Mouse (Mus musculus) embryonic facial prominence, embryonic 12.5 days (tissue): ENCODE measurements around the gene Fscn3. TPM values are rescaled to one million over a fixed set of nuclear protein-coding genes. Genes with fewer than 3 reads are reported as not detected.
A peak's percentile ranks its signal among the peaks of the same experiment; 100 is the strongest.

Source experiments
- ATAC-seq: fragments of 200-750 bp; cut with Nextera tagmentation; 2 replicates; pipeline ENCODE4 v1.8.0; 2017; ENCODE audit not compliant: insufficient number of reproducible peaks, insufficient read depth, low FRiP score, low TSS enrichment
- H3K27ac ChIP-seq: fragments of 300-500 bp; sonication (generic); 2 replicates; pipeline ENCODE4 v1.5.1; 2016; ENCODE audit warnings: mild to moderate bottlenecking
- H3K27me3 ChIP-seq: fragments of 300-500 bp; sonication (generic); 2 replicates; pipeline ENCODE4 v1.6.1; 2016; ENCODE audit warnings: mild to moderate bottlenecking, moderate library complexity
- H3K36me3 ChIP-seq: fragments of 300-500 bp; sonication (generic); 2 replicates; pipeline ENCODE4 v1.6.1; 2016; ENCODE audit warnings: mild to moderate bottlenecking
- H3K4me1 ChIP-seq: fragments of 300-500 bp; sonication (generic); 2 replicates; pipeline ENCODE4 v1.6.1; 2016
- H3K4me2 ChIP-seq: fragments of 300-500 bp; sonication (generic); replicated peaks from 2 replicates; pipeline ENCODE4 v1.6.1; 2016; ENCODE audit warnings: mild to moderate bottlenecking, moderate library complexity
- H3K4me3 ChIP-seq: fragments of 300-500 bp; sonication (generic); 2 replicates; pipeline ENCODE4 v1.5.1; 2016; ENCODE audit warnings: mild to moderate bottlenecking
- H3K9ac ChIP-seq: fragments of 300-500 bp; sonication (generic); 2 replicates; pipeline ENCODE4 v1.6.1; 2016; ENCODE audit warnings: mild to moderate bottlenecking, moderate library complexity
- H3K9me3 ChIP-seq: fragments of 300-500 bp; sonication (generic); 2 replicates; pipeline ENCODE4 v1.6.1; 2016; ENCODE audit warnings: mild to moderate bottlenecking, moderate library complexity
- WGBS: fragments of 180-500 bp; shearing (Covaris S2); methylation state at CpG from one replicate; pipeline ENCODE4 v1.1.7; 2016; 5-methylcytosine and 5-hydroxymethylcytosine counted together
- polyA plus RNA-seq: library from polyadenylated mRNA; unstranded; fragments of >200 nt; fragmentation: Nextera tagmentation; extraction: Ambion mirVana; gene quantifications from 2 replicates; pipeline ENCODE4 v1.2.1, GENCODE M21; 2016

Gene Fscn3
- polyA plus RNA-seq = not detected in 2 replicates

DNA sequence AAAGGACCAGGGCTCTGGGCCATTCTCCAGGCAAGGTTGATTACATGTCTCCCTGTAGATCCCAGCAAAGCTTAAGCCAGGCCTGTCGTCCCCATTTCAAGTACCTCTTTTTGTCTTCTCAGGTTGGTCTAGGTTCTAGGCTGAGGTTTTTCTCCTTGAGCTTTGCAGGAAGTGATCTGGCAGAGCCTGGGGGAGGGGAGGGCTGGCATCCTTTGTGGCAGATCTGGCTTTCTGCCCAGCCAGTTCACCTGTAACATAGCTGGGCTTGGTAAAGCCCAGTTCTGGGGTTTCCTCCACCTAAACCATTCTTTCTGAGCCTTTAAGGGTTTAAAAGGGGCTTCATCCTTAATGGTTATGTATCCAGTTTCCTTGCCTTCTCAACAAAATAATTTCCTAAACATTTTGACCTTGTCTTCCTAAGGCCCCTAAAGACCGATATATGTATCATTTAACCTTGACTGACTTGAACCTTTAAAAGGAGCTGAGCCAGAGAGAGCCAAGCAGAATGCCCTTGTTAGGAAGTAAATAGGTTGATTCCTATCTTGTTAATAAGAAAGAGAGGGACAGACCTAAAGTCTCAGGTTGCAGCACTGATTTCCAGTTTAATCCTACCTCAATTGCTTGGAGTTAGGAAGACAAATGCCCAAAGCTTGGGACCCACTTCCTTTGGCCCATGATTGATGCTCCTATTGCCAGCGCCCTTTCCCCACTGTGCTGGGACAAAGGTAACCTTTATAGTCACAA lies at the start of gene Fscn3:
Fscn3 (plus strand) TSS at position 694 of the 744 bp plus-strand sequence.
- Histone ChIP-seq H3K9ac (no peak within 1 kb of the TSS), H3K4me1 (peaks cover 10% of the 10 kb centered on the region; the same call in 1 of the 2 replicates), H3K27me3 (no peaks in the 10 kb centered on the region), H3K9me3 (no peaks in the 10 kb centered on the region), H3K4me2 (no peak within 1 kb of the TSS), H3K36me3 (peaks cover 15% of the 10 kb centered on the region), H3K4me3 (no peak within 1 kb of the TSS), H3K27ac (no peak within 1 kb of the TSS)
- no peak for ATAC-seq
- WGBS = 77% methylated on average over 3 of the region's 3 CpGs

- H3K4me3 ChIP-seq = no peak overlapping the region
- no peak for ATAC-seq
- H3K4me1 ChIP-seq = no peaks in the 10 kb centered on the region
- no peaks in the 10 kb centered on the region for H3K9me3 ChIP-seq
- H3K4me2 ChIP-seq = no peak overlapping the region
- no peak overlapping the region for H3K9ac ChIP-seq
- no peak overlapping the region for H3K27ac ChIP-seq
- 29% methylated on average over 4 of the region's 4 CpGs for WGBS
- no peaks in the 10 kb centered on the region for H3K36me3 ChIP-seq
- no peaks in the 10 kb centered on the region for H3K27me3 ChIP-seq
These were observed 45.6 kb upstream of the Fscn3 start for GRCm38 (mm10) chr6:28381983-28382382.

DNA sequence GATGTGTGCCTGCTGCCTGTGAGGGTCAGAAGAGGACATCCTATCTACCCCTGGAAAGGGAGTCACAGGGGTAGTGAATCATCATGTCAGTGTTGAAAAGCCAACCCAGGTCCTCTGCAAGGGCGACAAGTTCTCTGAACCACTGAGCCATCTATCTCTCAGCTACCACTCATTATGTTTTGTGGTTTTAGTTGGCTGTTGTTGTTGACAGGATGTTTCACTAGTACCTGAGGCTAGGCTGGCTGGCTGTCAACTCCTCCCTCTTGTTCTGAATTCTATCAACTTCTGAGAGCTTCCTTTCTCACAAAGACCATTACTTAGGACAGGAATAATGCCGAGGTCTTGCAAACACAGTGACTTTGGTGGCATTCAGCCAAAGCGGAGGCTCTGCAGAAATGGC lies 42.4 kb upstream of the Fscn3 start:
- H3K9ac ChIP-seq = no peak overlapping the region
- WGBS = 86% methylated on average over 3 of the region's 3 CpGs
- no peak overlapping the region for H3K4me3 ChIP-seq
- no peaks in the 10 kb centered on the region for H3K36me3 ChIP-seq
- no peak overlapping the region for H3K4me2 ChIP-seq
- ATAC-seq = no peak
- no peaks in the 10 kb centered on the region for H3K27me3 ChIP-seq
- no peaks in the 10 kb centered on the region for H3K9me3 ChIP-seq
- no peak overlapping the region for H3K27ac ChIP-seq
- H3K4me1 ChIP-seq = no peaks in the 10 kb centered on the region

DNA sequence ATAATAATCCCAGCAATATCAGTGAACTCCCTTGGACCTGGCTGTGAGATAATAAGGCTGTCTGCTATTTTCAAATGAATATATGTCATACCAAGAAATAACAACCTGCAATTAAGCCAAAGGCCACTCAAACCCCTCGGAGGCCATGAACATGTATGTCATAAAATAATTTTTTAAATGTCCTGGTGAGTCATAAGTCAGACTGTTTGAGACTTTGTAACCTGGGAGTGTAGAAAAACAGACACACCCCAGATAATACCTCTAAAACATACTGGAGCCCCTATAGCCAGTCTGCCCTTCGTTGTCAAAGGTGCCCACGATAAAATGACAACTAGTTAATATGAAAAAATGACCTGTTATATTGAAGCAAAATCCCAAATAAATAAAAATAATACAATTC lies 38.6 kb upstream of the Fscn3 start:
- H3K4me3 ChIP-seq = no peak overlapping the region
- H3K4me2 ChIP-seq = no peak overlapping the region
- no peaks in the 10 kb centered on the region for H3K4me1 ChIP-seq
- no peaks in the 10 kb centered on the region for H3K9me3 ChIP-seq
- 86% methylated on average over 3 of the region's 3 CpGs for WGBS
- ATAC-seq = no peak
- no peak overlapping the region for H3K27ac ChIP-seq
- H3K36me3 ChIP-seq = no peaks in the 10 kb centered on the region
- no peaks in the 10 kb centered on the region for H3K27me3 ChIP-seq
- no peak overlapping the region for H3K9ac ChIP-seq

GRCm38 (mm10) chr6:28396051-28396852 lies 31.3 kb upstream of the Fscn3 start:
- Histone ChIP-seq H3K36me3 (no peaks in the 10 kb centered on the region), H3K27ac (no peak overlapping the region), H3K9me3 (no peaks in the 10 kb centered on the region), H3K4me1 (no peaks in the 10 kb centered on the region), H3K4me2 (peak overlapping the region; percentile 78; the same call in 1 of the 2 replicates), H3K27me3 (peaks cover 28% of the 10 kb centered on the region), H3K9ac (no peak overlapping the region), H3K4me3 (peak overlapping the region; percentile 37)
- ATAC-seq = no peak
- WGBS = 22% methylated on average over 15 of the region's 15 CpGs

GRCm38 (mm10) chr6:28396853-28397457 lies 30.6 kb upstream of the Fscn3 start:
- peak overlapping the region; percentile 37 for H3K4me3 ChIP-seq
- H3K27me3 ChIP-seq = peaks cover 28% of the 10 kb centered on the region
- 2% methylated on average over 19 of the region's 19 CpGs for WGBS
- ATAC-seq = no peak
- no peaks in the 10 kb centered on the region for H3K4me1 ChIP-seq
- H3K4me2 ChIP-seq = peak overlapping the region; percentile 78
- H3K36me3 ChIP-seq = no peaks in the 10 kb centered on the region
- no peak overlapping the region; the same call in 1 of the 2 replicates for H3K9ac ChIP-seq
- H3K27ac ChIP-seq = no peak overlapping the region
- no peaks in the 10 kb centered on the region for H3K9me3 ChIP-seq

GRCm38 (mm10) chr6:28397681-28398203 lies 29.8 kb upstream of the Fscn3 start, which contains the start of gene Zfp800:
Gene Zfp800 (minus strand): TSS chr6:28398005.
- no peak within 1 kb of the TSS for H3K27ac ChIP-seq
- peak within 1 kb of the TSS; percentile 37 for H3K4me3 ChIP-seq
- no peaks in the 10 kb centered on the region for H3K4me1 ChIP-seq
- H3K36me3 ChIP-seq = no peaks in the 10 kb centered on the region
- H3K9ac ChIP-seq = peak within 1 kb of the TSS; percentile 42
- WGBS = under 1% methylated on average over 33 of the region's 33 CpGs
- H3K4me2 ChIP-seq = peak within 1 kb of the TSS; percentile 78
- ATAC-seq = peak; percentile 77; the same call in 1 of the 2 replicates
- no peaks in the 10 kb centered on the region for H3K9me3 ChIP-seq
- H3K27me3 ChIP-seq = peaks cover 28% of the 10 kb centered on the region

GRCm38 (mm10) chr6:28398726-28399125 lies 28.9 kb upstream of the Fscn3 start:
- no peaks in the 10 kb centered on the region for H3K9me3 ChIP-seq
- H3K27ac ChIP-seq = no peak overlapping the region
- 89% methylated on average over 3 of the region's 3 CpGs for WGBS
- no peak overlapping the region for H3K4me3 ChIP-seq
- H3K4me1 ChIP-seq = no peaks in the 10 kb centered on the region
- no peak overlapping the region for H3K9ac ChIP-seq
- ATAC-seq = no peak
- H3K27me3 ChIP-seq = peaks cover 28% of the 10 kb centered on the region
- H3K4me2 ChIP-seq = no peak overlapping the region
- no peaks in the 10 kb centered on the region for H3K36me3 ChIP-seq

GRCm38 (mm10) chr6:28399791-28400190 lies 27.8 kb upstream of the Fscn3 start:
- H3K4me3 ChIP-seq = no peak overlapping the region
- WGBS = 88% methylated on average over 4 of the region's 4 CpGs
- no peaks in the 10 kb centered on the region for H3K4me1 ChIP-seq
- no peaks in the 10 kb centered on the region for H3K9me3 ChIP-seq
- ATAC-seq = no peak
- H3K9ac ChIP-seq = no peak overlapping the region
- no peak overlapping the region for H3K4me2 ChIP-seq
- H3K27me3 ChIP-seq = peaks cover 28% of the 10 kb centered on the region
- no peaks in the 10 kb centered on the region for H3K36me3 ChIP-seq
- no peak overlapping the region for H3K27ac ChIP-seq

- H3K27ac ChIP-seq = no peak overlapping the region
- H3K9ac ChIP-seq = no peak overlapping the region
- H3K9me3 ChIP-seq = no peaks in the 10 kb centered on the region
- H3K27me3 ChIP-seq = no peaks in the 10 kb centered on the region
- H3K4me3 ChIP-seq = no peak overlapping the region
- no peak for ATAC-seq
- H3K4me2 ChIP-seq = no peak overlapping the region
- 86% methylated on average over 9 of the region's 9 CpGs for WGBS
- no peaks in the 10 kb centered on the region for H3K4me1 ChIP-seq
- peaks cover 3% of the 10 kb centered on the region; the same call in 1 of the 2 replicates for H3K36me3 ChIP-seq
These were observed 17.5 kb upstream of the Fscn3 start for GRCm38 (mm10) chr6:28410053-28410452.

DNA sequence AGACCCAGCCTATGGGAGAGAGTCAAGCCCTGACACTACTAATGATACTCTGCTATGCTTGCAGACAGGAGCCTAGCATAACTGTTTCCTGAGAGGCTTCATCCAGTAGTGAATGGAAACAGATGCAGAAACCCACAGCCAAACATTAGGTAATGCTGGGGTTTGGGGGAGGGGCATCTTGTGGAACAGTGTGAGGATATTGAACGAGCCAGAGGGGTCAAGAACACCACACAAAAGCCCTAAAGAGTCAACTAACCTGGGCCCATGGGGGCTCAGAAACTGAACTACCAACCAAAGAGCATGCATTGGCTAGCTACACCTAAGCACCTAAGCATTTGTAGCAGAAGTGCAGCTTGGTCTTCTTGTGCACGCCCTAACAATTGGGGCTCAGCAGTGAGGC lies 16.4 kb upstream of the Fscn3 start:
- Histone ChIP-seq H3K27ac (no peak overlapping the region), H3K4me3 (no peak overlapping the region), H3K4me1 (no peaks in the 10 kb centered on the region), H3K9ac (no peak overlapping the region), H3K4me2 (no peak overlapping the region), H3K9me3 (no peaks in the 10 kb centered on the region), H3K27me3 (no peaks in the 10 kb centered on the region), H3K36me3 (peaks cover 14% of the 10 kb centered on the region)
- WGBS = 69% methylated on average over 2 of the region's 2 CpGs
- no peak for ATAC-seq
